Mouse (Mus musculus) liver, embryonic 13.5 days (tissue): ENCODE results near the gene Gm20431. TPM values are rescaled to one million over a fixed set of nuclear protein-coding genes. Genes with fewer than 3 reads are reported as not detected.
A peak's percentile ranks its signal among the peaks of the same experiment; 100 is the strongest.
"Not testable (repeated sequence)": the region's sequence is repeated elsewhere in the genome, so short reads cannot be mapped to it uniquely, and the experiment has no call there.

Source experiments
- ATAC-seq: fragments of 200-750 bp; cut with Nextera tagmentation; 2 replicates; pipeline ENCODE4 v1.8.0; 2017; ENCODE audit warnings: low read depth, mild to moderate bottlenecking, moderate number of reproducible peaks, moderate library complexity
- DNase-seq: peaks from one replicate; pipeline ENCODE4 v3.0.0; 2022
- H3K27ac ChIP-seq: fragments of 300-500 bp; sonication (generic); 2 replicates; pipeline ENCODE4 v1.5.1; 2015; ENCODE audit warnings: moderate library complexity, mild to moderate bottlenecking, inconsistent platforms
- H3K27me3 ChIP-seq: fragments of 300-500 bp; sonication (generic); 2 replicates; pipeline ENCODE4 v1.6.1; 2015; ENCODE audit warnings: mild to moderate bottlenecking, inconsistent platforms
- H3K36me3 ChIP-seq: fragments of 300-500 bp; sonication (generic); 2 replicates; pipeline ENCODE4 v1.6.1; 2015; ENCODE audit warnings: mild to moderate bottlenecking, inconsistent platforms
- H3K4me1 ChIP-seq: fragments of 300-500 bp; sonication (generic); replicated peaks from 2 replicates; pipeline ENCODE4 v1.6.1; 2015; ENCODE audit warnings: inconsistent platforms
- H3K4me2 ChIP-seq: fragments of 300-500 bp; sonication (generic); 2 replicates; pipeline ENCODE4 v1.6.1; 2015; ENCODE audit warnings: inconsistent platforms, mild to moderate bottlenecking, moderate library complexity
- H3K4me3 ChIP-seq: fragments of 300-500 bp; sonication (generic); replicated peaks from 2 replicates; pipeline ENCODE4 v1.5.1; 2015; ENCODE audit warnings: mild to moderate bottlenecking, inconsistent platforms
- H3K9ac ChIP-seq: fragments of 300-500 bp; sonication (generic); 2 replicates; pipeline ENCODE4 v1.6.1; 2015; ENCODE audit warnings: mild to moderate bottlenecking, inconsistent platforms
- H3K9me3 ChIP-seq: fragments of 300-500 bp; sonication (generic); replicated peaks from 2 replicates; pipeline ENCODE4 v1.6.1; 2016; ENCODE audit warnings: inconsistent platforms
- WGBS: fragments of 180-500 bp; shearing (Covaris S2); methylation state at CpG from one replicate; pipeline ENCODE4 v1.1.7; 2015; ENCODE audit not compliant: insufficient replicate concordance; 5-methylcytosine and 5-hydroxymethylcytosine counted together
- polyA plus RNA-seq: library from polyadenylated mRNA; unstranded; fragments of >200 nt; fragmentation: Nextera tagmentation; extraction: Ambion mirVana; gene quantifications from 2 replicates; pipeline ENCODE4 v1.2.1, GENCODE M21; 2015

The Gm20431 gene
- polyA plus RNA-seq, 1 experiment from 2014 or later: not detected

DNA sequence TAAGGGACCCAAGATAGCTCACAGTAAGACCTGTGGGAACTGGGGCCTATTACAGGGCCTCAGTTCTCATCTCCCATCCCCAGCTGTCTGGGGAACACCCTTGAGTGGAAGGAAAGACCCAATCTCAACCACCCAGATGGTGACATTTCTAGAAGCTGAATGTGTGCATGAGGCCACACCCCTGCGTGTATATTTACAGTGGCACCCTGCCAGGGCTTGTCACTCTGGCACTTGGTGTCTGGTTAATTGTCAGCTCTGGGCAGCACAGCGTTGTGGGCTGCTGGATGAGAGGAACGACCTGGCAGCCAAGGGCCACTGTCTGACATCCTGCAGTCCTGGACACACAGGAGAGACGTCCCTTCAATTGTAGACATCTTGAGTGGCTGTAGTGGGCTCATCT is 32.4 kb downstream of the Gm20431 start:
- Histone ChIP-seq H3K27ac (peak overlapping the region; percentile 100), H3K4me1 (peaks cover 84% of the 10 kb centered on the region), H3K4me3 (peak overlapping the region; percentile 97), H3K36me3 (peaks cover 43% of the 10 kb centered on the region), H3K9ac (peak overlapping the region; percentile 100), H3K9me3 (no peaks in the 10 kb centered on the region), H3K27me3 (no peaks in the 10 kb centered on the region), H3K4me2 (peak overlapping the region; percentile 93)
- 12% methylated on average over 4 of the region's 4 CpGs for WGBS
- peak; percentile 93 for DNase-seq
- ATAC-seq: peak; percentile 89

DNA sequence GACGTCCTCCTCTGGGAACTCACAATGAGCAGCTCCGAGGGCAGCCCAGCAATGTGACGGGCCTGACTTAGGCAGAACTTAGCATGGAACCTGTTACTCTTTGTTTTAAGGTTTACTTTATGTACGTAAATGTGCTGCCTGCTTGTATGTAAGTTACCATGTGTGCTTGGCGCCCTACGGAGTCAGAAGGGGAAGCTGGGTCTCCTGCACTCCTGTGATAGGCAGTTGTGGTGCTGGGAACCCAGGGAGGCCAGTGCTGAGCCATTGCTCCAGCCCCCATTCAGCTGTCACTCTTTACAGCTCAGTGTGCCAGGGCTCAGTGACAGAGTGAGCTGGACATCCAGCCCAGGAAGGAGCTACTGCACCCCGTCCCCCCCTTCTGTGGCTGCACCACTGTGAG is 34.3 kb downstream of the Gm20431 start:
- H3K9me3 ChIP-seq: no peaks in the 10 kb centered on the region
- H3K27me3 ChIP-seq: no peaks in the 10 kb centered on the region
- 66% methylated on average over 7 of the region's 7 CpGs for WGBS
- H3K27ac ChIP-seq: peak overlapping the region; percentile 100
- no peak for DNase-seq
- H3K4me1 ChIP-seq: peaks cover 85% of the 10 kb centered on the region
- peak overlapping the region; percentile 97 for H3K4me3 ChIP-seq
- no peak for ATAC-seq
- peaks cover 59% of the 10 kb centered on the region for H3K36me3 ChIP-seq
- H3K9ac ChIP-seq: peak overlapping the region; percentile 100
- peak overlapping the region; percentile 93 for H3K4me2 ChIP-seq

GRCm38 (mm10) chr2:167625670-167626069 is 35.6 kb downstream of the Gm20431 start:
- ATAC-seq: no peak
- 60% methylated on average over 2 of the region's 2 CpGs for WGBS
- peak overlapping the region; percentile 100 for H3K27ac ChIP-seq

DNA sequence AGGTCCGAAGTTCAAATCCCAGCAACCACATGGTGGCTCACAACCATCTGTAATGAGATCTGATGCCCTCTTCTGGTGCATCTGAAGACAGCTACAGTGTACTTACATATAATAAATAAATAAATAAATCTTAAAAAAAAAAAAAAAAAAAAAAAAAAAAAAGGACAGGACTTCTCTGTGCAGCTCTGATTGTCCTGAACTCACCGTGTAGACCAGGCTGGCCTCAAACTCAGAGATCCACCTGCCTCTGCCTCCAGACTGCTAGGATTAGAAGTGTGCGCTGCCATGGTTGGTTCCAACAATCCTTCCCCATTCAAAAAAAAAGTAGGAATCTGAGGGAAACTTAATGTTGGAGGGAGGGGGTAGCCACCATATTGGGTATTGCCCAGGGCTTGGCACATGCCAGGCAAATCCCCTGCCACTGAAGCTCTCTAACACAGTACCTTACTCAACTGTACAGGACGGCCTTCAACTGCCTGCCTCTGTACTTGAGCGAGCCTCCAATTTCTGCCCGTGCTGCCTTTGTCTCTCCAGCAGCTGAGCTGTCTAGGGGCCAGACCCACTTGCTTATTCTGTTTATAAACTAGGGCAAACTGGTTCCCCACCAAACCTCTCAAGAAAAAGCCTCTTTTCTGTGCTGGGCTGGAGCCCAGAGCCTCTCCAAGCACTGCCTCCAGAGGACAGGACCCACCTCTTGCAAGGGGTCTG is 36.8 kb downstream of the Gm20431 start:
- peaks cover 92% of the 10 kb centered on the region for H3K4me1 ChIP-seq
- H3K36me3 ChIP-seq: peaks cover 75% of the 10 kb centered on the region
- 89% methylated on average over 6 of the region's 6 CpGs for WGBS

More at GRCm38 (mm10) chr2:167625670-167626069, 35.6 kb downstream of the Gm20431 start:
- Histone ChIP-seq H3K4me2 (no peak overlapping the region), H3K9ac (peak overlapping the region; percentile 37), H3K4me1 (peaks cover 96% of the 10 kb centered on the region), H3K27me3 (no peaks in the 10 kb centered on the region), H3K9me3 (no peaks in the 10 kb centered on the region), H3K36me3 (peaks cover 71% of the 10 kb centered on the region), H3K4me3 (no peak overlapping the region)
- no peak for DNase-seq

DNA sequence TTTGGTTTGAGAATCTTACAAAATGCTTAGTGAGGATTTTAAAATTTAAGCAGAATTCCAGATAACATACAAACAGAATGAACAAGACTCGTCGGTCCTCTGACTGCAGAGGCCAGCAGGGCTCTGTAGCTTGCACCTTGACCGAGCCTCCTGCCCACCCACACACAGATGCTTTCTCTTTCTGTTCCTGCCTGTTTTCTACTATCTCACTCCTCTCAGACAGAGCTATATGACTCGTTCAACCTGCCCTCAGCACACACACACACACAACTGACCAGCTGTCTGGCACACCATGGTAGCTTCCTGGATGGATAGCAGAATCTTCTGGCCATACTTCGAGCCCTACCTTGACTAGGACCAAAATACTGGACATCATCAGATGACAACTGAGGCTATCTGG is 38.3 kb downstream of the Gm20431 start:
- peak overlapping the region; percentile 65 for H3K27ac ChIP-seq
- ATAC-seq (no peak), DNase-seq (no peak)
- H3K9ac ChIP-seq: peak overlapping the region; percentile 35
- H3K4me1 ChIP-seq: peaks cover 89% of the 10 kb centered on the region
- no peaks in the 10 kb centered on the region for H3K9me3 ChIP-seq
- no peak overlapping the region for H3K4me3 ChIP-seq
- no peaks in the 10 kb centered on the region for H3K27me3 ChIP-seq
- H3K4me2 ChIP-seq: 0 out of 2 replicates have a peak overlapping the region, but pooled peaks have one; percentile 1
- WGBS: 62% methylated on average over 5 of the region's 5 CpGs
- peaks cover 77% of the 10 kb centered on the region for H3K36me3 ChIP-seq

More for the DNA sequence above, 36.8 kb downstream of the Gm20431 start:
- ATAC-seq: no peak
- Histone ChIP-seq H3K9me3 (no peaks in the 10 kb centered on the region), H3K4me2 (no peak overlapping the region), H3K4me3 (no peak overlapping the region), H3K9ac (0 out of 2 replicates have a peak overlapping the region, but pooled peaks have one; percentile 2), H3K27ac (peak overlapping the region; percentile 100), H3K27me3 (no peaks in the 10 kb centered on the region)
- DNase-seq: no peak

DNA sequence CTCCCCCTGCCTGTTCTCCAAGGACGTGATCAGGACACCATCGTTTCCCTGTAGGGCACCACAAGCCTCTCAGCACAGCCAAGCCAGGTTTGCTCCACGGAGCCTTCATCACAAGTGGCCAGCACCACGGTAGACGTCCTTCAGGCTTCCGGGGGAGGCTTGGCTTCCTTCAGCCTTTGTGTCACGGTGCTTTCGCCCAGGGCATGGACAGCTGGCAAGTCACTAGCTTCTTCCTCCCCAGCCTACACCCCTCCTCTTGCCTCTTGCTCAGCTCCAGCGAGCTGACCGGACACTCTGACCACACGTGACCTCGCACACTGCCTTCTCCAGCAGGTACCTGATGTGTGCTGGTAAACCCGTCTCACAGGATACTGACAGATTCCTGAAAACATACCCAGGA is 38.9 kb downstream of the Gm20431 start:
- Histone ChIP-seq H3K27me3 (no peaks in the 10 kb centered on the region), H3K36me3 (peaks cover 77% of the 10 kb centered on the region), H3K9me3 (no peaks in the 10 kb centered on the region), H3K27ac (peak overlapping the region; percentile 65), H3K9ac (no peak overlapping the region), H3K4me2 (no peak overlapping the region), H3K4me1 (peaks cover 83% of the 10 kb centered on the region), H3K4me3 (no peak overlapping the region)
- DNase-seq (no peak), ATAC-seq (no peak)
- WGBS: 84% methylated on average over 13 of the region's 13 CpGs

DNA sequence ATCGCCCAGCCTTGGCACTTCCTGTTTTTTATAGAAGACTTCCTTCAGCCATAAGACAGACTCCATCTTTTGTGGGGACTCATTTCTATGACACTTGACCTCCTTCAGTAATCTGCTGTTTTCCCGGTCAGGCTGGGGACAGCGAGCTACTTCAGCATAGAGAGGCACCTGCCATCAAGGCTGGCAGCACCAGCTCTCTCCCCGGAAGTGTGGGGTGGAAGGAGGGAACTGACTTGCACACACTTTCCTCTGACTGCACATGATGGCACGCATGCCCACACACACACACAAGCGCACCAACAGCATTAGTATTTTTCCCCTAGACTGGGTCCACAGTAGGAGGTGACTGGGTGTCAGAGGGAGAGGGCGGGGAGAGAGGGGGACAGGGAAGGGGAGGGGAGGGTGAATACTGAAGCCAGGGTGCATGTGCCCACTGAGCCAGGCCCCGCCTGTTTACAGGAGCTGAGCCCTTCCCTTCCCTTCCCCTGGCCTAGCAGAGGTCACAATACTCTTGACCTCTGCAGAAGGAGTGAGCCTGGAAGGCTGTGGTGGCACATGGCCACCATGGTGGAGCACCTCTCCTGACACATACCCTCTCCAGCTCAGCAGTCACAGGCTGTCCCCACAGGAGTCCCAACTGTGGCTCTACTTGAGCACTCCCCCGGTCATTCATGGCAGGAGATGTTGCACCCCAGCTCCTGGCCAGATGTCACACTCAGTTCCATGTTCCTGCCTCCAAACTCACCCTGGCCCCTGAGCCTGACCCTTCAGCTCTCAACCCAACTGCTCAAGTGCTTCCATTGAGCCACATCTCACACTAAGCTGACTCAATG is 39.8 kb downstream of the Gm20431 start:
- H3K4me3 ChIP-seq: no peak overlapping the region
- 82% methylated on average over 8 of the region's 9 CpGs for WGBS
- no peak overlapping the region for H3K4me2 ChIP-seq
- H3K9ac ChIP-seq: peak overlapping the region; percentile 20
- peak overlapping the region; percentile 65 for H3K27ac ChIP-seq
- H3K4me1 ChIP-seq: peaks cover 74% of the 10 kb centered on the region
- peak; percentile 25; the same call in 1 of the 2 replicates for ATAC-seq
- DNase-seq: no peak
- H3K27me3 ChIP-seq: no peaks in the 10 kb centered on the region
- H3K36me3 ChIP-seq: peaks cover 77% of the 10 kb centered on the region
- H3K9me3 ChIP-seq: no peaks in the 10 kb centered on the region

GRCm38 (mm10) chr2:167617472-167617871 is 43.8 kb downstream of the Gm20431 start:
- DNase-seq (no peak), ATAC-seq (no peak)
- Histone ChIP-seq H3K4me3 (no peak overlapping the region), H3K4me1 (peaks cover 44% of the 10 kb centered on the region), H3K9ac (no peak overlapping the region), H3K27me3 (no peaks in the 10 kb centered on the region), H3K36me3 (peaks cover 88% of the 10 kb centered on the region), H3K4me2 (no peak overlapping the region), H3K9me3 (no peaks in the 10 kb centered on the region), H3K27ac (no peak overlapping the region)
- WGBS: 69% methylated on average over 4 of the region's 4 CpGs

GRCm38 (mm10) chr2:167617034-167617433 is 44.3 kb downstream of the Gm20431 start:
- WGBS: 88% methylated on average over 3 of the region's 3 CpGs
- DNase-seq (no peak), ATAC-seq (no peak)
- Histone ChIP-seq H3K36me3 (peaks cover 88% of the 10 kb centered on the region), H3K9ac (no peak overlapping the region), H3K27me3 (no peaks in the 10 kb centered on the region), H3K4me3 (no peak overlapping the region), H3K9me3 (no peaks in the 10 kb centered on the region), H3K4me1 (peaks cover 44% of the 10 kb centered on the region), H3K27ac (no peak overlapping the region), H3K4me2 (no peak overlapping the region)

- not testable (repeated sequence) for H3K9ac ChIP-seq, H3K27me3 ChIP-seq, H3K4me2 ChIP-seq, DNase-seq, ATAC-seq, H3K9me3 ChIP-seq, H3K27ac ChIP-seq, H3K4me3 ChIP-seq
- 92% methylated on average over 7 of the region's 7 CpGs for WGBS
- H3K36me3 ChIP-seq: peaks cover 94% of the 10 kb centered on the region
- peaks cover 30% of the 10 kb centered on the region for H3K4me1 ChIP-seq
These were observed 48.0 kb downstream of the Gm20431 start for GRCm38 (mm10) chr2:167613335-167613734.

- no peak for DNase-seq
- 92% methylated on average over 14 of the region's 14 CpGs for WGBS
These were observed 49.2 kb downstream of the Gm20431 start for GRCm38 (mm10) chr2:167612122-167612521.

More at GRCm38 (mm10) chr2:167612122-167612521, 49.2 kb downstream of the Gm20431 start:
- Histone ChIP-seq H3K9me3 (no peaks in the 10 kb centered on the region), H3K4me2 (no peak overlapping the region), H3K4me3 (no peak overlapping the region), H3K27me3 (no peaks in the 10 kb centered on the region), H3K36me3 (peaks cover 88% of the 10 kb centered on the region), H3K4me1 (peaks cover 27% of the 10 kb centered on the region), H3K27ac (no peak overlapping the region), H3K9ac (no peak overlapping the region)
- ATAC-seq: no peak
